Mouse (Mus musculus) forebrain, embryonic 12.5 days (tissue): ENCODE data around the gene Gm906. TPM values are rescaled to one million over a fixed set of nuclear protein-coding genes. Genes with fewer than 3 reads are reported as not detected.
"Not testable (repeated sequence)": the region's sequence is repeated elsewhere in the genome, so short reads cannot be mapped to it uniquely, and the experiment has no call there.

Experiments used
- ATAC-seq: fragments of 200-750 bp; cut with Nextera tagmentation; 2 replicates; pipeline ENCODE4 v1.8.0; 2017; ENCODE audit warnings: moderate TSS enrichment; ENCODE audit not compliant: low FRiP score
- H3K27ac ChIP-seq: fragments of 300-500 bp; sonication (generic); 2 replicates; pipeline ENCODE4 v1.5.1; 2016; ENCODE audit warnings: mild to moderate bottlenecking
- H3K27me3 ChIP-seq: fragments of 300-500 bp; sonication (generic); 2 replicates; pipeline ENCODE4 v1.6.1; 2016; ENCODE audit warnings: mild to moderate bottlenecking
- H3K36me3 ChIP-seq: fragments of 300-500 bp; sonication (generic); replicated peaks from 2 replicates; pipeline ENCODE4 v1.6.1; 2016; ENCODE audit warnings: mild to moderate bottlenecking
- H3K4me1 ChIP-seq: fragments of 300-500 bp; sonication (generic); 2 replicates; pipeline ENCODE4 v1.6.1; 2016
- H3K4me2 ChIP-seq: fragments of 300-500 bp; sonication (generic); 2 replicates; pipeline ENCODE4 v1.6.1; 2016; ENCODE audit warnings: mild to moderate bottlenecking, moderate library complexity
- H3K4me3 ChIP-seq: fragments of 300-500 bp; sonication (generic); replicated peaks from 2 replicates; pipeline ENCODE4 v1.5.1; 2016; ENCODE audit warnings: mild to moderate bottlenecking
- H3K9ac ChIP-seq: fragments of 300-500 bp; sonication (generic); 2 replicates; pipeline ENCODE4 v1.6.1; 2016; ENCODE audit warnings: mild to moderate bottlenecking
- H3K9me3 ChIP-seq: fragments of 300-500 bp; sonication (generic); 2 replicates; pipeline ENCODE4 v1.6.1; 2016
- WGBS: fragments of 180-500 bp; shearing (Covaris S2); methylation state at CpG from one replicate; pipeline ENCODE4 v1.1.7; 2016; 5-methylcytosine and 5-hydroxymethylcytosine counted together
- microRNA-seq: library from miRNA; unstranded; fragments of <30 nt; microRNA quantifications from one replicate; pipeline ENCODE4, GENCODE M21; 2017
- polyA plus RNA-seq: library from polyadenylated mRNA; unstranded; fragments of >200 nt; fragmentation: Nextera tagmentation; extraction: Ambion mirVana; gene quantifications from 2 replicates; pipeline ENCODE4 v1.2.1, GENCODE M21; 2016

Gm906 gene
- polyA plus RNA-seq, result not detected in 2 replicates

GRCm38 (mm10) chr13:50250208-50250607, at the start of gene Gm906:
Gene Gm906 (minus strand): TSS chr13:50250308.
- not testable (repeated sequence) for H3K4me2 ChIP-seq, H3K36me3 ChIP-seq, H3K27me3 ChIP-seq, H3K4me3 ChIP-seq, ATAC-seq, H3K4me1 ChIP-seq, H3K27ac ChIP-seq, H3K9ac ChIP-seq, H3K9me3 ChIP-seq
- 68% methylated on average over 3 of the region's 3 CpGs for WGBS

- H3K9me3 ChIP-seq, H3K36me3 ChIP-seq, H3K27ac ChIP-seq, H3K4me1 ChIP-seq, H3K27me3 ChIP-seq, H3K4me2 ChIP-seq, H3K9ac ChIP-seq, H3K4me3 ChIP-seq, ATAC-seq: not testable (repeated sequence)
- WGBS, result 80% methylated on average over 2 of the region's 4 CpGs
Observed at GRCm38 (mm10) chr13:50283308-50283707, 33.2 kb upstream of the Gm906 start.

GRCm38 (mm10) chr13:50236487-50236886, 13.6 kb downstream of the Gm906 start:
- Histone ChIP-seq H3K9me3 (no peaks in the 10 kb centered on the region), H3K9ac (no peak overlapping the region), H3K27ac (no peak overlapping the region), H3K4me1 (no peaks in the 10 kb centered on the region), H3K27me3 (no peaks in the 10 kb centered on the region), H3K4me3 (no peak overlapping the region), H3K36me3 (no peaks in the 10 kb centered on the region), H3K4me2 (no peak overlapping the region)
- no peak for ATAC-seq
- WGBS, result 82% methylated on average over 3 of the region's 3 CpGs

- WGBS, result 0% methylated on average over 1 of the region's 1 CpGs
- H3K4me3 ChIP-seq, H3K9ac ChIP-seq, H3K27me3 ChIP-seq, ATAC-seq, H3K4me2 ChIP-seq, H3K36me3 ChIP-seq, H3K27ac ChIP-seq, H3K4me1 ChIP-seq, H3K9me3 ChIP-seq: not testable (repeated sequence)
Observed at GRCm38 (mm10) chr13:50211842-50212241, 38.3 kb downstream of the Gm906 start.

GRCm38 (mm10) chr13:50210191-50210590, 39.9 kb downstream of the Gm906 start:
- not testable (repeated sequence) for ATAC-seq, H3K4me3 ChIP-seq, H3K9ac ChIP-seq, H3K27ac ChIP-seq, H3K4me2 ChIP-seq, H3K9me3 ChIP-seq, H3K36me3 ChIP-seq, H3K27me3 ChIP-seq, H3K4me1 ChIP-seq

- not testable (repeated sequence) for H3K27ac ChIP-seq, H3K4me2 ChIP-seq, H3K4me3 ChIP-seq, H3K9ac ChIP-seq, ATAC-seq, H3K27me3 ChIP-seq, H3K9me3 ChIP-seq, H3K4me1 ChIP-seq, H3K36me3 ChIP-seq
- WGBS, result 96% methylated on average over 2 of the region's 2 CpGs
Observed at GRCm38 (mm10) chr13:50209651-50210050, 40.5 kb downstream of the Gm906 start.

GRCm38 (mm10) chr13:50207966-50208365, 42.1 kb downstream of the Gm906 start:
- Histone ChIP-seq H3K9me3 (no peaks in the 10 kb centered on the region), H3K36me3 (no peaks in the 10 kb centered on the region), H3K9ac (no peak overlapping the region), H3K27ac (no peak overlapping the region), H3K4me2 (no peak overlapping the region), H3K4me1 (no peaks in the 10 kb centered on the region), H3K4me3 (no peak overlapping the region), H3K27me3 (no peaks in the 10 kb centered on the region)
- WGBS, result 91% methylated on average over 12 of the region's 12 CpGs
- no peak for ATAC-seq

GRCm38 (mm10) chr13:50196831-50197230, 53.3 kb downstream of the Gm906 start:
- H3K27ac ChIP-seq, H3K4me1 ChIP-seq, H3K4me3 ChIP-seq, H3K4me2 ChIP-seq, H3K36me3 ChIP-seq, ATAC-seq, H3K9me3 ChIP-seq, H3K9ac ChIP-seq, H3K27me3 ChIP-seq: not testable (repeated sequence)

Small RNA genes within 50 kb of the gene (microRNA-seq; reads per million reads assigned to microRNA genes)
- gene Gm24017, result not detected

Other genes starting within 250 kb of the Gm906 start
- 31.0 and 32.5 TPM in 2 replicates for gene Fbxw17, start 167.6 kb upstream of the Gm906 start, polyA plus RNA-seq
- gene Gm47429, start 193.6 kb upstream of the Gm906 start, polyA plus RNA-seq, result not detected in 2 replicates
- not detected in 2 replicates for gene Nutm2, start 217.0 kb upstream of the Gm906 start, polyA plus RNA-seq